Mouse (Mus musculus): ENCODE data around the gene Cdhr3.
A peak's percentile ranks its signal among the peaks of the same experiment; 100 is the strongest.

Cdhr3 gene

DNA sequence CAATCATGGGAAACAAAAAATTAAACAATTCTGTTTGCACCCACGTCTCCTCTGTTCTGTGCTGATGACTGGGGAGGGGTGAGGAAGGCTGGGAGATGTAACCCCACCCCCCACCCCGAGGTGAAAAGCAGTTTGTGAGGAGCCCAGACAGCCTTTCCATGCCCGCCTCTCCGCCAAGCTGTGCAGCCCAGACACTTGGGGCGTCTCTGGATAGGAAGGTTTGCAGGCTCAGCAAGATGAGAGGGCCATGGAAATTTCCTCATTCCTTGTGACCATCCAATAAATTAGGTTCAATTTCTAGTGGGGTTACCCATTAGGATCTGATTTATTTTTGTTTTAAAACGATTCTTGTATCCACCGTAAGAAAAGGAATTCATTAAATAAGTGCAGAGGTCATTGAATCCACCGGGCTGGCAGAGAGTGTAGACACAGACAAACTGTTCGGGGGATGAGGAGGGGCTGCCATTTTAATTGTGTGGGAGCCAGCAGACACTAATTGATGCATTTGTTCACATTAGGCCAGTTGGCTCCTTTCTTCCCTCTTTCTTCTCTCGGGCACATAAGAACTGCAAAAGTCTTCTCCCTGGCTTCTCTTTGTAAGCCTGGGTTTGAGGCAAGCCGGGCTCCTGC, 57.5 kb downstream of the Cdhr3 start:
- DNase-seq (ENCODE audit: low read depth, low spot score): no peak

DNA sequence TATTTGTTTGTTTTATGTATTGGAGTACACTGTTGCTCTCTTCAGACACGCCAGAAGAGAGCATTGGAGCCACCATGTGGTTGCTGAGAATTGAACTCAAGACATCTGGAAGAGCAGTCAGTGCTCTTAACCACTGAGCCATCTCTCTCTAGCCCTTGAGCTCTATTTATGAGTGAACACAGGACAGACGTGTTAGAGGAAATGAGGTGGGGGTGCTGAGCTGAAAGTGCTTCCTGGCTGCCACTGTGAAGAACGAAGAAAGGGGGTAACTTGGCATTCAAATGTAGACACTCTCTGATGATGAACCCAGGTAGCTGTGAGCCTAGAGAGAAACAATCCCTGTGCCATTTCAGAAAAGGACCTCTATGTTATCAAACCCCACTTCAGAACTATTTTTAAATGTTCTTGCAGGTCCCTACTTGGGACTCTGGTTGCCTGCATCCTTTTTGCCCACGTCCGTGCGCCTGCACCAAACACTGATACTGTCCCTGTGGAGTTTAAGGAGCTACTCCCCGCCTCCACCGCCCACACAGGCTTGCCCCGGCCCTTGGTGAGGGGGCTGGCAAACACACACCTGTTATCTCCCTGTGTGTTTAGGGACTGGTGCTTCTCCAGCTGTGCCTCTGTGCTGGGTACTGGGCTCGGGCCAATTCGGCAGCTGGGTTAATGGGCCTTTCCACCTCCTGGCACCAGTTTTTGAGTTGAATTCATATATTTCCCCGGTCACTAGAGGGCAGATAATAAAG, 58.2 kb downstream of the Cdhr3 start:
- DNase-seq (ENCODE audit: low read depth, low spot score): no peak

DNA sequence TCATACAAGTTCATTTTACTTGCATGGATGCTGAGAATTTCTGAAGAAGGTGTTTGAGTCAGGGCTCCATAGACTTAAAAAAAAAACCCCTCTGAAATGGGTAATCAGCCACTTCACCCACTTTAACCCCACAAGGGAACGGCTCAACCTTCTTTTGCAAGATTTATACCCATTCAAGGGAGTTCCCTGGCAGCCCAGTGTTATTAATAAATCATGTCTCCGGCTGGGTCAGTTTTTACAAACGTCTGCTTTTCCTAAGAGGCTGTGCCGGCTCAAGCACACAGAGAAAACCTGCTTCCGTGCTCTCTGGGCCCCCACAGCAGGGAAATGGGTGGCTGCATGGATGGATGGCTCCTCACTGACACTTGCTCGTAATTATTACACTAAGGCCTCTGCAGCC, 59.5 kb downstream of the Cdhr3 start:
- no peak for DNase-seq (ENCODE audit: low read depth, low spot score)

GRCm38 (mm10) chr12:33030589-33030988, 62.1 kb downstream of the Cdhr3 start:
- DNase-seq (ENCODE audit: low read depth, low spot score): no peak

DNA sequence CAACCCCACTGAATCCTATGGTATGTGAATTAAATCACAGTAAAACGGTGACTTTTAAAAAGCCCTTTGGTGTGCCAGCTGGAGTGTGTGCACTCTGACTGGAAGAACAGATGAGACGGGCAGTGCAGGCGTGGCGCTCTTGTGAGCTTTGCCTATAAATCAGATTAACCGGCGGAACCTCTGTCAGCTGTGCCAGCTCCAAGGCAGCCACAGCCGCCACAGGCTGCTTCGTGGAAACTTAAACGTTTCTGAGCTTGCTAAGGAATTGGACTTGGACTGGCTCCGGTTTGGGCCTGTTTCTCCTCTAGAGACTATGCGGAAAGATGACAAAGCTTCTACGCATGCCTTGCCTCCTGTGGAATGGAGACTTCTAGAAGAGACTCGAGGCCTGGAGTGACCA, 62.6 kb downstream of the Cdhr3 start:
- DNase-seq (ENCODE audit: low read depth, low spot score): no peak

DNA sequence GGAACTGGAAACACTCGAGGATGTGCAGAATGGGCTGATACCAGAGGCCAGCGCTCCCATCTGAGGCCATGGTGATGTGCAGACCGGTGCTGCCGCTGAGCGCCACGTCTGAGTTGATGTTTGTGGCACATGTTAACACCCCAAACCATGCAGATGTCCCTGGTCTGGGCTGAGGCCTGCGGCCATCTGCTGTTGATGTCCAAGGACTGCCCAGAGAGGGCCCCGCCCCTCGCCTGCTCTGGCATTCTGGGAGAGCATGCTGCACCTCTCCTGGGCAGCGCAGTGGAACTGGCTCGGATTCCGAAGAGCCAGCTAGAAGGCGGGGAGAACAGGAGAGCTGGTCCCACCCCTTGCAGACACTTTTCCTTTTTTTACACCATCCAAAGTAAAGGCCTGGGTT, 64.0 kb downstream of the Cdhr3 start:
- DNase-seq (ENCODE audit: low read depth, low spot score): no peak

- DNase-seq (ENCODE audit: low read depth, low spot score): no peak
These were observed 64.5 kb downstream of the Cdhr3 start for GRCm38 (mm10) chr12:33028109-33028691.

GRCm38 (mm10) chr12:33027093-33027492, 65.6 kb downstream of the Cdhr3 start:
- DNase-seq (ENCODE audit: low read depth, low spot score): peak; percentile 69

- no peak for DNase-seq (ENCODE audit: low read depth, low spot score)
These were observed 68.2 kb downstream of the Cdhr3 start for GRCm38 (mm10) chr12:33024524-33024923.

GRCm38 (mm10) chr12:33021751-33022150, 70.9 kb downstream of the Cdhr3 start:
- no peak for DNase-seq (ENCODE audit: low read depth, low spot score)

- no peak for DNase-seq (ENCODE audit: low read depth, low spot score)
These were observed 71.5 kb downstream of the Cdhr3 start for GRCm38 (mm10) chr12:33021140-33021539.

DNA sequence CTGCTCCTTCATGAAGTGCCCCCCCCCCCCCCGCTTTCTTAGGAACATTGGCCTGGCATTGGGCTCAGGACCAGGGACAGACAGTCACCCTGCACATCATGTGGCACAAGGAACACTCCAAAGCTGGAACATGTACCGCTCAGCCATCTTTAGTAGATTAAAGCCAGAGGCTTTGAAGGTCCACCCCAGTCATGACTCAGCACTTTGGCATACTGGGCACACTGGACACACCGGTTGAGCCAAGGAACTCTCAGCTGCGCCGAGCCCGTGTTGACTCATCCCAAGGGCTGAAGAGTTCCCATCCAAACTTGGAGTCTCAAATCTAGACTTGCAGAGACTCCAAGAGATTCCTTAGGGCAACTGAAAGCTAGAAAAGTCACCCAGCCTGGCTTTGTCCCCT, 72.7 kb downstream of the Cdhr3 start:
- DNase-seq (ENCODE audit: low read depth, low spot score): no peak

DNA sequence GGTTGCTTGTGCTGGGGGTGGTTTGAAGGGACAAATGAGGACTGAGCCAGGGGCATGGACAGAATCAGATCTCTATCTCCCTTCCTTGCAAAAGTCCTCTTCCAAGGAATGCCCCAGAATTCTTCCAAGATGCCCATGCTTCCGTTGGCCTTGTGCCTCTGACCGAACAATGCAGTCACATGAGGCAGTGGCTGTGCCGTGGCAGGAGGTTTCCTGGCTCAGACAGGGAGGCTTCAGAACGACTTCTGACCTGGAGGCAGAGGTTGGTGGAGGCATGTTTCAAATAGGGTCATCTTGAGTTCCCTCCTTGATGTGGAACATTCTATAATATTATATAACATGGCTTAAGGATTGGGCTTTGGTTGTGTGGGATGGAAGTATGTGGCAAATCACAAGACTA, 74.1 kb downstream of the Cdhr3 start:
- no peak for DNase-seq (ENCODE audit: low read depth, low spot score)

DNA sequence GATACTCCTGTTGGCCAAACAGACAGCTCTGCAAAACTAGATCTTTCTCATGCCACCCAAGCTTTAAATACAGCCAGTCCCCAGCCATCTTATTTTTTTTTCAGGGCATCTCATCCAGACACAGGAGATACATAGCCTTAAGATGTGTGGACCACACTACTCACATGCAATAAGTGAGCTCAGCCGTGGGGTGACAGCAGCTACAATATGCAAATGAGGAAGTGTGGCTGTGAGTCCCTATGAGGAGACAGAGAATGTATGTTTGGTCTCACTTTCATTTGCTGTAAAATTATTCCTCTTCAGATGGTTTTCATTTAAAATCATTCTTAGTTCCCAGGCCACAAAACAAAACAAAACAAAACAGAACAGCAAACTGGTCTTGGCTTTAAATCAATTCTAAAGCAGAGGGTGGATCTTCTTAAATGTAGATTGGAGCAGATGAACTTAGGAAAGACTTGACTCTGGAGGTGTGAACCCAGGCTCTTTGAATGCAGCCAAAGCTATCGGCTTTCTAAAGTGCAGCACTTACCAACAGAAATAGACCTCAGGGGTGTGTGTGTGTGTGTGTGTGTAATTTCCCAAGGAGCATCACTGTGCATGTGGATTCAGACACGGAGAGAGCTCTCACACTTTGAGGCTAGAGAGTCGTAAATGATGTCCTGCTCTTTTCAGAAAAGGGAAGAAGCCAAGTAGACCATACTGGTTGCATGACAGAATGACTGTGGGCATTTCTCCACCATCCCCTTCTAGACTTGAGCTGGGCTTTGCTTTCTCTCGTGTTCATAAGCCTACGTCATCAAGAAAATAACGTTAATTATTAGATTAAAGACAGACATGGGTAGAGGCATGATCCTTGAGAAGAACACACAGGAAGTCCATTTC, 75.6 kb downstream of the Cdhr3 start:
- no peak for DNase-seq (ENCODE audit: low read depth, low spot score)

DNA sequence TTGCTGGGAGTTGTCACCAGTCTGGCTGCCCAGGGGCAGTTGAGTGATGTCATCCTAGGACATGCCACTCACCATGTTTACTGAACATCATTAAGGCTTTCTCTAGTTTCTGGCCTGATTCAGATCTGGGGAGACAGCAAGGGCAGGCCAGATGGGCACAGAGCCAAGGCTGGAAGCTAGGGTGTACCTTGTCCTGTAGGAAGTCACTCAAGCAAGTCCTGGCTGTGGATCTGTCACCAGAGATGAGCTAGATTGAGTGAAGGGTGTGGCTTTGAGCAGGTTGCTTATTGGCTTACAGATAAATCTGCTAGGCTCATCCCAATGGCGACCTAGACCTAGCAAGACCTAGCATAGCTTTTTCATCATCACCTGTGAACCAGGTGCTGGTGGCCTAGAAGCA, 77.6 kb downstream of the Cdhr3 start:
- DNase-seq (ENCODE audit: low read depth, low spot score): no peak

GRCm38 (mm10) chr12:33014050-33014796, 78.5 kb downstream of the Cdhr3 start:
- DNase-seq (ENCODE audit: low read depth, low spot score): no peak

- no peak for DNase-seq (ENCODE audit: low read depth, low spot score)
These were observed 82.6 kb downstream of the Cdhr3 start for GRCm38 (mm10) chr12:33010026-33010425.

DNA sequence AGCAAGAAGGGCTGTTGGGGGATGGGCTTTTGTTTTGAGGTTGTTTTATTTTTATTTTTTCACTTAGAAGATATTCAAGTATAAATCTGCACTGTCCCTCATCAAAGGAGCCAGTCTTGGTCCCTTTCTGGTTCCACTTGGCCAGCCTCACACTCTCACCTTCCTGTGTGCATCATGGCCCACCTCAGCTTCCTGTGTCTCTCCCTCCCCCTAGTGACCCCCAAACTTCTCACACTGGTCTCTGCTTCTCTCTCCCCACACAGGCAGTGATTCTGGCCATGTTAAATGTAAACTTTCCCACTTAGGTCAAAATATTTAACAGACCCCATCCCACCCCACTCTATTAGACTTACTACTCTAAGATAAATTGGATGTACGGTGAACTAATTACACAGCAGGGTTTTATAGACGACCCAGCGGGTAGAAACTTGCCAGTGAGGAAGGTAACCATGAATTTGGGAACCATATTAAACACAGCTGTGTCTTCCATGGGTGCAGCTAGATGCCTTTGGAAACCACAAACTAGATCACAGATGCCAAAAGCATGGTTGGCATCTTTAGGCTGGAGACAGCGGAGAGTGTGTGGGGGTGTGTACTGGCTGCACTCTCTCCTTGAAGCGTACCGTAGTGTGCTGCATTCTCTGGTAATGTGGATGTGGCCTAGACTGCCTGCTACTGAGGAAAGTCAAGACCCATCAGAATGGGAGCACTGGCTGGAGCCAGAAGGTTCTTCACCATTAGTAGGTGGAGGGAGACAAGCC, 83.3 kb downstream of the Cdhr3 start:
- DNase-seq (ENCODE audit: low read depth, low spot score): no peak

DNA sequence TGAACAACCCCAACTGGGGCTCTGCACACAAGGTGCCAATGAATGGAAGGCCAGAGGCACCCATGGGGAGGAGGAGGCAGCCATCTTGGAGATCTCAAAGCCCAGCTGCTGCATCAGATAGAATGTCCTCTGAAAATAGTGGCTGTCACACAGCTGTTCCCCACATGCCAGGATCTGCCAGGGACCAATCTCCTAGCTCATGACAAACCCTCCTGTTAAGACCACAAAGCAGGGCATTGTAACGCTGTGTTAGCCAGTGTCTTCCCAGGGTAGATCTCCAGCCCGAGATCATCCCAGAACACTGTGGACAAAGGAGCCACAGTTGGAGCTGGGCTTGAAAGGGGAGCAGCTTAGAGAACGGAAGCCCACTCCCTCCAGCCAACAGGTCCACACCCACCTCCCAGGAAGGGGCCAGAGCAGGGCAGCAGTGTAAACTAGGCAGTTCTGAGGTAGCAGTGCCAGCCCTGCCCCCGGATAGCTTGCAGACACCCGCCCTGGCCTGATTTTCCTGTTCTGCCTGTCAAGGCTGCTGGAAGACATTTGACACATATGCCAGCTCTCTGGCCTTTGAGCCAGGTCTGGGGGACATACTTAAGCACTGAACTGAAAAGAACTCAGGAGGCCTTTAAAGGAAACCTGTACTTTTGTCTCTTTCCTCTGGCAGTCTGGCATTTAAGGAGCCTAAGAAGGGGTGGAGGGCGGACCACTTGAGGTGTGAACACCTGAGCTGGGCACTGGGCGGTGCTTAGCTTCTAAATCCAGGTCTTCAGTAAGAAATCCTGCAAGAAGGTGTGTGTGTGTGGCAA, 84.2 kb downstream of the Cdhr3 start:
- no peak for DNase-seq (ENCODE audit: low read depth, low spot score)

GRCm38 (mm10) chr12:33007176-33007575, 85.5 kb downstream of the Cdhr3 start:
- DNase-seq (ENCODE audit: low read depth, low spot score): no peak

All from retina, adult 2 months (tissue).